Mouse (Mus musculus): Measurements from ENCODE around the gene N4bp2.

- TF ChIP-seq CTCF (IDR thresholded peaks at IDR 0.05; ENCODE audit: borderline replicate concordance, control insufficient read depth, extremely low read depth, insufficient read depth, low read length, poor library complexity) (no peak), POLR2A (IDR thresholded peaks at IDR 0.05; ENCODE audit: control insufficient read depth, extremely low read depth, insufficient read depth, low read length, poor library complexity) (no peak)
Measured at GRCm38 (mm10) chr5:65833766-65834498, 70.6 kb downstream of the N4bp2 start.
